15 mouse cellular contexts compared by ENCODE assay signal in the genomic region with DNA sequence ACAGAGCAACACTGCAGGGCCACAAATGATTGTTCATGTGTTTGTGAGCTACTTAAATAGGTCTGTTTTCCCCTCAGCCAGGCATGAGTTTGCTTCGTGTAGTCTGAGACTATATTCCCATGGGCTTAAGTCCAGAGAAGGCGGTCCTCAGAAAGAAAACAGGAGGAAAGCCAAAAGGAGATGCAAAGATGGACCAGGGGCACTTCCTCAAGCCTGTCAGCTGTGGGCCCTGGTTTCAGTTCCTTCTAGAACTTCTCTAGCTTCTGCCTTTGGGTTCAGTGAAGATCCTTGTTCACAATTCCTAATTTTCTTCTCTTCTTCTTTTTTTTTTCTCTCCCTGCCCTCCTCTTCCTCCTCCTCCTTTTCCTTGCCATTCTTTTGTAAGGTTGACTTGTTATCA. TPM values are rescaled to one million over a fixed set of nuclear protein-coding genes. Genes with fewer than 3 reads are reported as not detected.
DNase-seq lines count a peak whose midpoint lies in the region; ATAC-seq lines count a peak whose summit lies in the region.
"Had no signal": no experiment of that assay in that cellular context is flagged by ENCODE, and none has a peak within 500 bp of the region (broad histone marks: within the 10 kb centered on the region; RNA-seq: fewer than 3 reads in every experiment).

No protein-coding gene starts in this region.

- H3K4me1 ChIP-seq in megakaryocyte, embryonic 14.5 days, result peaks cover 42% of the 10 kb centered on the region
- H3K4me1 ChIP-seq in kidney, embryonic 14.5 days (ENCODE audit: control insufficient read depth, insufficient read depth, low read length), result no peaks in the 10 kb centered on the region
- H3K4me1 ChIP-seq: hindbrain, embryonic 15.5 days; limb, embryonic 10.5 days had no signal

- H3K9me3 ChIP-seq in megakaryocyte, embryonic 14.5 days, result peaks cover 5% of the 10 kb centered on the region; the same call in 1 of the 2 replicates
- no peaks in the 10 kb centered on the region for H3K9me3 ChIP-seq in kidney, embryonic 14.5 days (ENCODE audit: control insufficient read depth, low read length)
- H3K9me3 ChIP-seq: hindbrain, embryonic 15.5 days; limb, embryonic 10.5 days had no signal

- no peaks in the 10 kb centered on the region for H3K27me3 ChIP-seq in megakaryocyte, embryonic 14.5 days (replicated peaks)
- H3K27me3 ChIP-seq in kidney, embryonic 14.5 days (ENCODE audit: control insufficient read depth, insufficient read depth, low read length), result no peaks in the 10 kb centered on the region
- H3K27me3 ChIP-seq: hindbrain, embryonic 15.5 days had no signal

- H3K4me2 ChIP-seq in kidney, embryonic 14.5 days (replicated peaks; ENCODE audit: low read depth, low read length), result no peak overlapping the region
- H3K4me2 ChIP-seq: hindbrain, embryonic 15.5 days had no signal

- H3K36me3 ChIP-seq in megakaryocyte, embryonic 14.5 days (replicated peaks; ENCODE audit: low read length), result peaks cover 2% of the 10 kb centered on the region
- H3K36me3 ChIP-seq in kidney, embryonic 14.5 days (ENCODE audit: control insufficient read depth, insufficient read depth, low read length), result no peaks in the 10 kb centered on the region
- H3K36me3 ChIP-seq: hindbrain, embryonic 15.5 days; limb, embryonic 10.5 days had no signal

- no peak overlapping the region for H3K27ac ChIP-seq in kidney, embryonic 14.5 days (ENCODE audit: low read depth, low read length)
- H3K27ac ChIP-seq: hindbrain, embryonic 15.5 days; limb, embryonic 10.5 days had no signal

- ATAC-seq in kidney, embryonic 14.5 days (ENCODE audit: low FRiP score, low TSS enrichment), result no peak

- no peak overlapping the region for H3K9ac ChIP-seq in kidney, embryonic 14.5 days (ENCODE audit: low read depth, low read length)
- H3K9ac ChIP-seq: hindbrain, embryonic 15.5 days had no signal

- 72% methylated on average over 2 of the region's 2 CpGs for WGBS in kidney, embryonic 14.5 days

- DNase-seq in layer of hippocampus, adult 9-11 months, result peak; percentile 43
- DNase-seq in layer of hippocampus, adult 11-12 months (ENCODE audit: low spot score), result no peak
- DNase-seq in A20 (ENCODE audit: low read depth, low spot score), result peak; percentile 61
- peak; percentile 43 to 55 for DNase-seq in B cell, adult 2 months
- DNase-seq in ovary, postnatal 14 days (ENCODE audit: low spot score), result no peak
- DNase-seq: adrenal gland, postnatal 25 days; cerebellum, postnatal 10 days; gastrocnemius, postnatal 10 days; kidney, adult 18-20 months; midbrain, embryonic 14.5 days; right cerebral cortex, postnatal 25 days had no signal

- H3K4me3 ChIP-seq in megakaryocyte, embryonic 14.5 days (replicated peaks), result peak overlapping the region; percentile 84
- no peak overlapping the region for H3K4me3 ChIP-seq in kidney, embryonic 14.5 days (ENCODE audit: low read length)
- H3K4me3 ChIP-seq: hindbrain, embryonic 15.5 days; limb, embryonic 10.5 days had no signal

RNA-seq across cellular contexts. Expression of gene Tmem170b, which starts 9.0 kb away (rescaled TPM):
- polyA plus RNA-seq in megakaryocyte, embryonic 14.5 days (2012; ENCODE audit: insufficient read depth, low replicate concordance), result 3.1 and 9.2 TPM in 2 replicates
- 7.6 and 13.6 TPM in 2 replicates for polyA plus RNA-seq in kidney, embryonic 14.5 days (2014; fragmentation: Nextera tagmentation; extraction: Ambion mirVana)

Comparison
In these comparisons a context has a peak if more than half of its experiments do, and no peak if none do; other contexts are left out.
1. DNase-seq: peak in layer of hippocampus, adult 9-11 months (single experiment), A20 (single experiment) and B cell, adult 2 months (2 of 2); none in layer of hippocampus, adult 11-12 months (single experiment) and ovary, postnatal 14 days (single experiment).